In genomic region chr7:127393944-127394333, GRCm38 (mm10) we compare ENCODE assay signal across 8 mouse cellular contexts. TPM values are rescaled to one million over a fixed set of nuclear protein-coding genes. Genes with fewer than 3 reads are reported as not detected.
DNase-seq lines count a peak whose midpoint lies in the region; ATAC-seq and TF ChIP-seq lines count a peak whose summit lies in the region.

No protein-coding gene starts in this region.

- 14% methylated on average over 7 of the region's 7 CpGs for WGBS in heart, embryonic 10.5 days

- H3K36me3 ChIP-seq in heart, embryonic 10.5 days = peaks cover 18% of the 10 kb centered on the region
- no peaks in the 10 kb centered on the region; the same call in 1 of the 2 replicates for H3K36me3 ChIP-seq in ES-Bruce4 (ENCODE audit: control insufficient read depth, insufficient read depth, low read length, poor library complexity, severe bottlenecking)

- no peaks in the 10 kb centered on the region for H3K9me3 ChIP-seq in heart, embryonic 10.5 days
- H3K9me3 ChIP-seq in ES-Bruce4 (replicated peaks; ENCODE audit: control insufficient read depth, insufficient read depth, low read length, poor library complexity, severe bottlenecking) = no peaks in the 10 kb centered on the region

- no peak for TF ChIP-seq CTCF in ES-Bruce4 (IDR thresholded peaks at IDR 0.05; ENCODE audit: low read depth, low read length)

- ATAC-seq in granulocyte monocyte progenitor cell, adult 5-6 weeks (replicated peaks; ENCODE audit: poor library complexity, severe bottlenecking) = peak; percentile 33; the same call in 1 of the 2 replicates
- peak; percentile 26 for ATAC-seq in megakaryocyte, adult 5-6 weeks (ENCODE audit: poor library complexity, severe bottlenecking)
- no peak for ATAC-seq in monocyte, adult 5-6 weeks (replicated peaks; ENCODE audit: insufficient number of reproducible peaks, low FRiP score, low TSS enrichment, poor library complexity, severe bottlenecking)

- peaks cover 20% of the 10 kb centered on the region for H3K4me1 ChIP-seq in heart, embryonic 10.5 days
- peaks cover 2% of the 10 kb centered on the region for H3K4me1 ChIP-seq in ES-Bruce4 (ENCODE audit: control insufficient read depth, insufficient read depth, low read length)

- peak overlapping the region; percentile 48 for H3K9ac ChIP-seq in ES-Bruce4 (ENCODE audit: low read depth, poor library complexity, severe bottlenecking)

- no peak for TF ChIP-seq EP300 in ES-Bruce4 (IDR thresholded peaks at IDR 0.05; ENCODE audit: insufficient read depth, low read depth, low read length)

- H3K27me3 ChIP-seq in heart, embryonic 10.5 days (ENCODE audit: insufficient read depth, poor library complexity, severe bottlenecking) = no peaks in the 10 kb centered on the region
- H3K27me3 ChIP-seq in ES-Bruce4 (ENCODE audit: control insufficient read depth, insufficient read depth, low read length, poor library complexity, severe bottlenecking) = no peaks in the 10 kb centered on the region

- intact Hi-C loops in gastrocnemius, postnatal 36 days (cut with DNase I) = no loop called here

- no peak for TF ChIP-seq POLR2A in ES-Bruce4 (IDR thresholded peaks at IDR 0.05; ENCODE audit: insufficient read depth, low read length)

- DNase-seq in heart, embryonic 10.5 days (ENCODE audit: low spot score) = no peak
- no peak for DNase-seq in heart, adult 9 months (ENCODE audit: low spot score in 2 of 2)
- no peak for DNase-seq in gastrocnemius, postnatal 36 days
- DNase-seq in ovary, postnatal 14 days (ENCODE audit: low spot score) = no peak

- H3K27ac ChIP-seq in heart, embryonic 10.5 days = peak overlapping the region; percentile 94
- no peak overlapping the region for H3K27ac ChIP-seq in ES-Bruce4 (ENCODE audit: insufficient read depth, low read length)

- peak overlapping the region; percentile 80 for H3K4me3 ChIP-seq in heart, embryonic 10.5 days
- H3K4me3 ChIP-seq in ES-Bruce4 (ENCODE audit: low read depth, low read length) = peak overlapping the region; percentile 75

RNA-seq across cellular contexts. Expression of gene E430018J23Rik, which starts 0.5 kb away (rescaled TPM):
- polyA plus RNA-seq in heart, embryonic 10.5 days (2016; fragmentation: Nextera tagmentation; extraction: Ambion mirVana) = 3.8 and 5.5 TPM in 2 replicates
- 2.0 and 6.1 TPM in 2 replicates for polyA plus RNA-seq in ES-Bruce4 (2011; ENCODE audit: insufficient read depth, insufficient read length, low read depth, missing spikeins)
- total RNA-seq in granulocyte monocyte progenitor cell, adult 5-6 weeks (2014; fragmentation: Nextera tagmentation) = 2.5 TPM in 1 of 2 replicates, not detected in the other
- 4.2 and 8.9 TPM in 2 replicates for total RNA-seq in granulocyte monocyte progenitor cell, adult 5-6 weeks (2017)
- total RNA-seq in megakaryocyte, adult 5-6 weeks (2015) = 0.36 and 0.40 TPM in 2 replicates
- total RNA-seq in megakaryocyte, adult 5-6 weeks (2017) = 1.7 and 2.8 TPM in 2 replicates
- 1 to 10 TPM; 1.3 to 2.6 TPM for total RNA-seq in gastrocnemius, postnatal 36 days (2021)
- total RNA-seq in monocyte, adult 5-6 weeks (2017) = 2.1 to 2.3 TPM (median 2.2 TPM) in 3 replicates

RNA-seq across cellular contexts. Expression of gene 9130019O22Rik, which starts 7.0 kb away (rescaled TPM):
- 4.6 and 4.8 TPM in 2 replicates for polyA plus RNA-seq in heart, embryonic 10.5 days (2016; fragmentation: Nextera tagmentation; extraction: Ambion mirVana)
- polyA plus RNA-seq in ES-Bruce4 (2011; ENCODE audit: insufficient read depth, insufficient read length, low read depth, missing spikeins) = 1.7 and 2.1 TPM in 2 replicates
- total RNA-seq in granulocyte monocyte progenitor cell, adult 5-6 weeks (2014; fragmentation: Nextera tagmentation) = 2.7 and 3.7 TPM in 2 replicates
- total RNA-seq in granulocyte monocyte progenitor cell, adult 5-6 weeks (2017) = 4.1 and 5.5 TPM in 2 replicates
- total RNA-seq in megakaryocyte, adult 5-6 weeks (2015) = 1.8 TPM in 2 replicates
- total RNA-seq in megakaryocyte, adult 5-6 weeks (2017) = 5.0 TPM in 2 replicates
- total RNA-seq in gastrocnemius, postnatal 36 days (2021) = 1 to 10 TPM; 1.3 to 2.0 TPM
- 0.95 to 4.5 TPM (median 2.6 TPM) in 3 replicates for total RNA-seq in monocyte, adult 5-6 weeks (2017)

RNA-seq across cellular contexts. Expression of gene Zfp764, which starts 12.7 kb away (rescaled TPM):
- polyA plus RNA-seq in heart, embryonic 10.5 days (2016; fragmentation: Nextera tagmentation; extraction: Ambion mirVana) = 5.1 and 6.6 TPM in 2 replicates
- 1.4 and 1.9 TPM in 2 replicates for polyA plus RNA-seq in ES-Bruce4 (2011; ENCODE audit: insufficient read depth, insufficient read length, low read depth, missing spikeins)
- total RNA-seq in granulocyte monocyte progenitor cell, adult 5-6 weeks (2014; fragmentation: Nextera tagmentation) = 8.9 and 10.8 TPM in 2 replicates
- 12.5 and 15.1 TPM in 2 replicates for total RNA-seq in granulocyte monocyte progenitor cell, adult 5-6 weeks (2017)
- total RNA-seq in megakaryocyte, adult 5-6 weeks (2015) = 8.5 and 10.5 TPM in 2 replicates
- 9.1 and 9.5 TPM in 2 replicates for total RNA-seq in megakaryocyte, adult 5-6 weeks (2017)
- total RNA-seq in gastrocnemius, postnatal 36 days (2021) = 1 to 10 TPM in 1 of 2 experiments, under 1 TPM in 1; 0.89 to 2.1 TPM
- 7.7 to 12.5 TPM (median 10.0 TPM) in 3 replicates for total RNA-seq in monocyte, adult 5-6 weeks (2017)

RNA-seq across cellular contexts. Expression of gene Zfp747, which starts 18.1 kb away (rescaled TPM):
- polyA plus RNA-seq in heart, embryonic 10.5 days (2016; fragmentation: Nextera tagmentation; extraction: Ambion mirVana) = 5.3 and 6.7 TPM in 2 replicates
- 4.2 and 7.5 TPM in 2 replicates for polyA plus RNA-seq in ES-Bruce4 (2011; ENCODE audit: insufficient read depth, insufficient read length, low read depth, missing spikeins)
- 1.8 and 4.4 TPM in 2 replicates for total RNA-seq in granulocyte monocyte progenitor cell, adult 5-6 weeks (2014; fragmentation: Nextera tagmentation)
- total RNA-seq in granulocyte monocyte progenitor cell, adult 5-6 weeks (2017) = 6.2 and 13.4 TPM in 2 replicates
- total RNA-seq in megakaryocyte, adult 5-6 weeks (2015) = 3.2 and 6.1 TPM in 2 replicates
- 7.6 and 17.8 TPM in 2 replicates for total RNA-seq in megakaryocyte, adult 5-6 weeks (2017)
- total RNA-seq in gastrocnemius, postnatal 36 days (2021) = 1 to 10 TPM; 1.6 to 3.2 TPM
- 5.8 to 16.3 TPM (median 10.1 TPM) in 3 replicates for total RNA-seq in monocyte, adult 5-6 weeks (2017)

RNA-seq across cellular contexts. Expression of gene Zfp688, which starts 27.9 kb away (rescaled TPM):
- 20.9 and 26.8 TPM in 2 replicates for polyA plus RNA-seq in heart, embryonic 10.5 days (2016; fragmentation: Nextera tagmentation; extraction: Ambion mirVana)
- polyA plus RNA-seq in ES-Bruce4 (2011; ENCODE audit: insufficient read depth, insufficient read length, low read depth, missing spikeins) = 20.3 and 24.9 TPM in 2 replicates
- total RNA-seq in granulocyte monocyte progenitor cell, adult 5-6 weeks (2014; fragmentation: Nextera tagmentation) = 13.5 and 17.6 TPM in 2 replicates
- 7.1 and 12.5 TPM in 2 replicates for total RNA-seq in granulocyte monocyte progenitor cell, adult 5-6 weeks (2017)
- total RNA-seq in megakaryocyte, adult 5-6 weeks (2015) = 17.1 and 17.3 TPM in 2 replicates
- total RNA-seq in megakaryocyte, adult 5-6 weeks (2017) = 7.9 and 14.0 TPM in 2 replicates
- total RNA-seq in gastrocnemius, postnatal 36 days (2021) = 1 to 10 TPM; 1.3 to 1.7 TPM
- 12.4 to 15.5 TPM (median 13.3 TPM) in 3 replicates for total RNA-seq in monocyte, adult 5-6 weeks (2017)
